In the genomic region with DNA sequence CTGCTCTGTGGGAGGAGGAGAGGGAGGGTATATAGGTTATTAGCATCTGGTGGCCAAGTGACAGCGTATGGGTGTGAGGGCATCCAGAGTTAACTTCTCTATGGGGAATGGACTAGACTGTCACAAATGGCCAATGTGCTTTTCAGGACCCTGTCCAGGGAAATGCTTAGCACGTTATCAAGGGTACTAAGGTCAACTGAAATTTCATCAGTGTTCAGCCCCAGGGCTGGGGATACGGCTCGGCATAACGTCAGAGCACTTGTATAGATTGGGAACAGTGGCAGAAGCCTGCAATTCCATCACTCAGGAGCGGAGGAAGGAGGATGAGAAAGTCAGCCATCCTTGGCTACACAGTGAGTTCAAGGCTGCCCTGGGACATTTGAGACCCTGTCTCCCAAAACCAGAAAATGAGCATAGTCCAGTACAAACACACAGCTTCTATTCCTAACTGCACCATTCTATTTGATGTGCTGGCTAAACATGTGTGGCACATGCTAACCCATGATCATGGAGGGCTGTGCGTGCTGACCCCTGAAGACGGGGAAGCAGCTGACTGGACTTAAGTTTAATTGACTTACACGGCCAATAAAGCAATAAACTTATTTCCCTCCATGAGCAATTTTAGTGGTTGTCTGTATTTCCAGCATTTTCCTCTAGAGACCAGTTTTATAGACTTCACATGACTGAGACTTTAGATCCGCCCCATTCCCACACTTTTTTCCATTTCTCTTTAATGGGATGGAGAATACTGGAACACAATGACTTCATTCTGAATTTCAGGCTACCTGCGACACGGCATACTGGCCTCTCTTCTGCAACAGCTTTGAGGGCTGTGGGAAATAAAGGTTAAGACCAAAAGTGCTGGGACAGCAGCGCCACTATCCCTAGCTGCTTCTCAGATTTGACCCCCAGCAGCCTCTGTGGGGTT, we compare ENCODE assay signal across 15 mouse cellular contexts. TPM values are rescaled to one million over a fixed set of nuclear protein-coding genes. Genes with fewer than 3 reads are reported as not detected.
DNase-seq lines count a peak whose midpoint lies in the region; ATAC-seq and TF ChIP-seq lines count a peak whose summit lies in the region.
"Had no signal": no experiment of that assay in that cellular context is flagged by ENCODE, and none has a peak within 500 bp of the region (broad histone marks: within the 10 kb centered on the region; RNA-seq: fewer than 3 reads in every experiment).

No protein-coding gene starts in this region.

- H3K36me3 ChIP-seq in heart, embryonic 16.5 days (ENCODE audit: control insufficient read depth, insufficient read depth): no peaks in the 10 kb centered on the region
- H3K36me3 ChIP-seq in midbrain, embryonic 13.5 days: peaks cover 2% of the 10 kb centered on the region; the same call in 1 of the 2 replicates
- H3K36me3 ChIP-seq in midbrain, embryonic 15.5 days (replicated peaks): no peaks in the 10 kb centered on the region
- H3K36me3 ChIP-seq in intestine, postnatal 0 days (ENCODE audit: control insufficient read depth, insufficient read depth): no peaks in the 10 kb centered on the region
- H3K36me3 ChIP-seq: forebrain, embryonic 15.5 days had no signal

- ATAC-seq in heart, embryonic 16.5 days (replicated peaks; ENCODE audit: extremely low read depth, insufficient read depth, low FRiP score): no peak
- ATAC-seq in midbrain, embryonic 13.5 days: no peak
- ATAC-seq in midbrain, embryonic 15.5 days (replicated peaks): no peak
- peak; percentile 72 for ATAC-seq in intestine, postnatal 0 days
- ATAC-seq: forebrain, embryonic 15.5 days had no signal

- H3K27me3 ChIP-seq in heart, embryonic 16.5 days (ENCODE audit: control insufficient read depth, insufficient read depth, low read length): no peaks in the 10 kb centered on the region
- no peaks in the 10 kb centered on the region for H3K27me3 ChIP-seq in midbrain, embryonic 13.5 days
- H3K27me3 ChIP-seq in midbrain, embryonic 15.5 days (replicated peaks): no peaks in the 10 kb centered on the region
- no peaks in the 10 kb centered on the region for H3K27me3 ChIP-seq in intestine, postnatal 0 days (replicated peaks; ENCODE audit: control insufficient read depth, insufficient read depth, low read length)
- H3K27me3 ChIP-seq: CH12.LX; forebrain, embryonic 15.5 days had no signal

- no peaks in the 10 kb centered on the region for H3K9me3 ChIP-seq in heart, embryonic 16.5 days (replicated peaks; ENCODE audit: control insufficient read depth, low read length)
- no peaks in the 10 kb centered on the region for H3K9me3 ChIP-seq in midbrain, embryonic 13.5 days
- H3K9me3 ChIP-seq in midbrain, embryonic 15.5 days: no peaks in the 10 kb centered on the region
- H3K9me3 ChIP-seq in intestine, postnatal 0 days (ENCODE audit: control insufficient read depth): no peaks in the 10 kb centered on the region
- H3K9me3 ChIP-seq: forebrain, embryonic 15.5 days; megakaryocyte, embryonic 14.5 days had no signal

- peak overlapping the region; percentile 68 for H3K27ac ChIP-seq in heart, embryonic 16.5 days (ENCODE audit: low read length)
- peak overlapping the region; percentile 14; the same call in 1 of the 2 replicates for H3K27ac ChIP-seq in midbrain, embryonic 13.5 days
- H3K27ac ChIP-seq in midbrain, embryonic 15.5 days: no peak overlapping the region
- H3K27ac ChIP-seq in intestine, postnatal 0 days (ENCODE audit: low read depth, low read length): peak overlapping the region; percentile 91
- H3K27ac ChIP-seq: forebrain, embryonic 15.5 days had no signal

- 77% methylated on average over 13 of the region's 13 CpGs for WGBS in heart, embryonic 16.5 days
- 88% methylated on average over 13 of the region's 13 CpGs for WGBS in midbrain, embryonic 13.5 days
- 86% methylated on average over 13 of the region's 13 CpGs for WGBS in midbrain, embryonic 15.5 days
- WGBS in intestine, postnatal 0 days: 50% methylated on average over 13 of the region's 13 CpGs

- no peak for TF ChIP-seq CTCF in intestine, postnatal 0 days (IDR thresholded peaks at IDR 0.05; ENCODE audit: low read depth)

- H3K4me3 ChIP-seq in heart, embryonic 16.5 days (ENCODE audit: low read length): no peak overlapping the region
- no peak overlapping the region for H3K4me3 ChIP-seq in midbrain, embryonic 13.5 days (replicated peaks)
- no peak overlapping the region for H3K4me3 ChIP-seq in midbrain, embryonic 15.5 days
- no peak overlapping the region for H3K4me3 ChIP-seq in intestine, postnatal 0 days (ENCODE audit: low read depth, low read length)
- H3K4me3 ChIP-seq: forebrain, embryonic 15.5 days had no signal

- H3K4me1 ChIP-seq in heart, embryonic 16.5 days (ENCODE audit: control insufficient read depth, insufficient read depth, low read length): peaks cover 52% of the 10 kb centered on the region
- H3K4me1 ChIP-seq in midbrain, embryonic 13.5 days (replicated peaks): peaks cover 35% of the 10 kb centered on the region
- peaks cover 10% of the 10 kb centered on the region; the same call in 1 of the 2 replicates for H3K4me1 ChIP-seq in midbrain, embryonic 15.5 days
- peaks cover 16% of the 10 kb centered on the region; the same call in 1 of the 2 replicates for H3K4me1 ChIP-seq in intestine, postnatal 0 days (replicated peaks; ENCODE audit: control insufficient read depth, insufficient read depth, low read length)

- intact Hi-C loops in heart, postnatal 25 days (cut with DNase I): no loop called here

- no peak overlapping the region for H3K4me2 ChIP-seq in heart, embryonic 16.5 days (ENCODE audit: low read depth, low read length)
- H3K4me2 ChIP-seq in midbrain, embryonic 13.5 days (replicated peaks): no peak overlapping the region
- no peak overlapping the region for H3K4me2 ChIP-seq in midbrain, embryonic 15.5 days
- no peak overlapping the region for H3K4me2 ChIP-seq in intestine, postnatal 0 days (replicated peaks; ENCODE audit: low read depth)
- H3K4me2 ChIP-seq: forebrain, embryonic 15.5 days had no signal

- H3K9ac ChIP-seq in heart, embryonic 16.5 days (ENCODE audit: low read length): peak overlapping the region; percentile 56
- H3K9ac ChIP-seq in midbrain, embryonic 13.5 days (replicated peaks): no peak overlapping the region
- no peak overlapping the region for H3K9ac ChIP-seq in midbrain, embryonic 15.5 days
- H3K9ac ChIP-seq in intestine, postnatal 0 days (ENCODE audit: low read depth, low read length): 0 out of 2 replicates have a peak overlapping the region, but pooled peaks have one; percentile 17
- H3K9ac ChIP-seq: forebrain, embryonic 15.5 days had no signal

- DNase-seq in heart, postnatal 25 days (ENCODE audit: low spot score): no peak
- no peak for DNase-seq in cerebellum, postnatal 36 days
- DNase-seq in lung, postnatal 14 days: no peak
- DNase-seq: adrenal gland, adult 2 months; gastrocnemius, postnatal 36 days; lung, adult 18-20 months; retina, postnatal 1 day; spleen, adult 18-20 months had no signal

RNA-seq across cellular contexts. Expression of a gene that starts 48.0 kb away (rescaled TPM):
- 80.7 and 89.2 TPM in 2 replicates for polyA plus RNA-seq in heart, embryonic 16.5 days (2015; fragmentation: Nextera tagmentation; extraction: Ambion mirVana)
- 10 to 100 TPM; 48.8 to 97.8 TPM for total RNA-seq in heart, postnatal 25 days (2021)
- 46.8 and 47.4 TPM in 2 replicates for polyA plus RNA-seq in midbrain, embryonic 13.5 days (2015; fragmentation: Nextera tagmentation; extraction: Ambion mirVana)
- 82.1 and 82.9 TPM in 2 replicates for polyA plus RNA-seq in midbrain, embryonic 15.5 days (2015; fragmentation: Nextera tagmentation; extraction: Ambion mirVana)
- 52.0 and 86.5 TPM in 2 replicates for polyA plus RNA-seq in intestine, postnatal 0 days (2015; fragmentation: Nextera tagmentation; extraction: Ambion mirVana)

Comparison
In these comparisons a context has a peak if more than half of its experiments do, and no peak if none do; other contexts are left out.
1. H3K9ac ChIP-seq: peak in heart, embryonic 16.5 days (single experiment) and intestine, postnatal 0 days (single experiment); none in midbrain, embryonic 13.5 days (single experiment) and midbrain, embryonic 15.5 days (single experiment).